Mouse (Mus musculus) 3T3-L1 (cell line): ENCODE data around the gene Krt31.

Experiments used
- DNase-seq: peaks from one replicate; pipeline ENCODE4 v3.0.0-alpha.2; 2015; ENCODE audit warnings: low read depth, low spot score

Krt31 gene

DNA sequence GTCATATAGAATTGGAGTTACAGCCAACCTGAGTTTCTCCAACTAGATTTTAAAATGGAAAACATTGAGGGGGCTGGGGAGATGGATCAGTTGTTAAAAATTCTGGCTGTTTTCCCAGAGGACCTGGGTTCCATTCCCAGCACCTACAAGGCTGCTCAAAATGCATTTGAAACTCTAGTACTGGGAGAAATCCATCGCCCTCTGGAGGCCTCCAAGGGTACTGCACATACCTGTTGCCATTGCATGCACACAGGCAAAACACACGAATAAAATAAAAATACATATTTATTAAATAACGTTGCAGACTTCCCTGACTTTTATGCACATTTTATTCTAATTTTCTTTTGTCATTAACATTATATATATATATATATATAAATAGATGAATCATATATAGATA lies 43.7 kb downstream of the Krt31 start:
- DNase-seq, result peak; percentile 36

DNA sequence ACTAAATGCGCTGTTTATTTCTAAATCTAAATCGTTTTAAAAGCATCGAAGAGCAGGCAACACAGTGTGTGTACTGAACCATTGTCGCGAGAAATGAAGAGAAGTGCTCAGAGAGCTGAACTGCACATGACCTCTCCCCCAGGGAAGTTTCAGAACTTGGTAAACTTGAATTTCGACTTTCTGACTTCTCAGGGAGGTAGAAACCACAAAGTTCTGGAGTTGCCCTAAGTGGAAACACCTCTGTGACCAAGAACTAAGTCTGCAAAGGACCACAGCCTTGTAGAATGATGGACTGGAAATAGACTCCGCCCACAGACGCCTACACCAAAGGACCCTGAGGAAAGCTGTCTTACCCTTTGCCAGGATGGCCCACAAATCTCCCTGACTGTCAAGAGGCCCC lies 44.4 kb downstream of the Krt31 start:
- DNase-seq, result no peak

DNA sequence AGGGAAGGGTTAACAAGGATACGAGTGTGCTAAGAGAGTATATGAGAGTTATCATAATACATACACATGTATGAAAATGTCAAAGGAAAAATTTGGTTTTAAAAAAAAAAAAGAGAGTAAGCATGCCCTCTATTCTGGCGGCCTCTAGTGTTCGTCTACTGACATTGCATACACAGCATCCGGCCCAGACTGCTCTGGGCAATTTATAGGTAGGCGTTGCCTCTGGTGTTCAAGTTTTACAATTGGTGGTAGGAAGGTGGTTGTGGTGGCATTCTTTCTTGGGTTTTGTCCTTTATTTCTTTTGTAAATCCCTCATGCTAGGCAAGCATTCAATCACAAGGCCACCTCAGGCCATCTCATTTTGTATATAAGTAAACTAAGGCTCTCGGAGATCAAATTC lies 45.5 kb downstream of the Krt31 start:
- peak; percentile 84 for DNase-seq

DNA sequence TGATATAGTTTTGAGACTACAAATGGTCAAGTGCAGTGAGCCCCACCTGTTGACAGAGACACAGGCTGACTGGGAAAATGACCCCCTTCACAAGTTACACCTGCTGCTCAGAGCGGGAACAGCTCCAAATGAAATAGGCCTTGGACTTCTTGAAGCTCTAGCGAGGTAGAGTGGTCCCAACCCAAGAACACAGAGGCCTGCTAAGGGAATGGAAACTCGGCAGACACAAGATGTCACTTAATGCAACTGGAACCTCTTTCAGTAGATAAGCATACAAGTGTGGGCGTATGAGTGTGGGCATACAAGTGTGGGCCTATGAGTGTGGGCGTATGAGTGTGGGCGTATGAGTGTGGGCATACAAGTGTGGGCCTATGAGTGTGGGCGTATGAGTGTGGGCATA lies 51.3 kb downstream of the Krt31 start:
- DNase-seq, result no peak
